Mouse (Mus musculus) lung, adult 2 months (tissue): ENCODE measurements around the gene Prdm1. TPM values are rescaled to one million over a fixed set of nuclear protein-coding genes. Genes with fewer than 3 reads are reported as not detected.

Experiments
- DNase-seq: peaks from one replicate; pipeline ENCODE4 v3.0.0; 2022
- H3K4me1 ChIP-seq: fragments of 200-500 bp; 2 replicates; pipeline ENCODE4 v1.6.1; 2011; ENCODE audit warnings: low read length; ENCODE audit not compliant: control insufficient read depth, insufficient read depth
- H3K4me3 ChIP-seq: fragments of 200-500 bp; replicated peaks from 2 replicates; pipeline ENCODE3; 2011; ENCODE audit warnings: low read depth, mild to moderate bottlenecking, control low read depth, low read length; ENCODE audit errors: extremely low read depth
- CTCF ChIP-seq: fragments of 200-500 bp; IDR thresholded peaks from 2 replicates; pipeline ENCODE4 v1.5.1; 2011; ENCODE audit warnings: mild to moderate bottlenecking, low read length, control low read depth; ENCODE audit not compliant: insufficient read depth
- POLR2A ChIP-seq: fragments of 200-500 bp; IDR thresholded peaks from 2 replicates; pipeline ENCODE4 v1.6.1; 2011; ENCODE audit warnings: low read depth, mild to moderate bottlenecking, control low read depth, low read length, borderline replicate concordance; ENCODE audit errors: extremely low read depth
- WGBS: fragments of 180-500 bp; shearing (Covaris S2); methylation state at CpG from one replicate; pipeline ENCODE4 v1.1.7; 2018; 5-methylcytosine and 5-hydroxymethylcytosine counted together
- polyA plus RNA-seq: library from polyadenylated mRNA; depleted of rRNA; stranded (reverse); fragments of >200 nt; gene quantifications from 2 replicates; pipeline ENCODE4 v1.2.3, GENCODE M21; 2012; rRNA removed

Gene Prdm1
- polyA plus RNA-seq = 4.9 and 7.9 TPM in 2 replicates

- Histone ChIP-seq H3K4me1 (peaks cover 2% of the 10 kb centered on the region), H3K4me3 (peak within 1 kb of the TSS; percentile 93)
- no peak for TF ChIP-seq CTCF
- TF ChIP-seq POLR2A = no peak
- 18% methylated on average over 25 of the region's 25 CpGs for WGBS
- peak; percentile 38 for DNase-seq
These were observed at the start of gene Prdm1 for GRCm38 (mm10) chr10:44528291-44529082. Gene Prdm1, minus strand, starts transcription at chr10:44528501.

GRCm38 (mm10) chr10:44565971-44566370 lies 37.7 kb upstream of the Prdm1 start:
- Histone ChIP-seq H3K4me1 (no peaks in the 10 kb centered on the region), H3K4me3 (no peak overlapping the region)
- WGBS = 66% methylated on average over 3 of the region's 3 CpGs
- TF ChIP-seq CTCF (no peak), POLR2A (no peak)
- DNase-seq = no peak

GRCm38 (mm10) chr10:44565109-44565508 lies 36.8 kb upstream of the Prdm1 start:
- no peak for TF ChIP-seq CTCF
- TF ChIP-seq POLR2A = no peak
- Histone ChIP-seq H3K4me3 (no peak overlapping the region), H3K4me1 (no peaks in the 10 kb centered on the region)
- WGBS = 76% methylated on average over 2 of the region's 2 CpGs
- DNase-seq = no peak

GRCm38 (mm10) chr10:44556845-44557244 lies 28.5 kb upstream of the Prdm1 start:
- Histone ChIP-seq H3K4me3 (no peak overlapping the region), H3K4me1 (no peaks in the 10 kb centered on the region)
- TF ChIP-seq CTCF (no peak), POLR2A (no peak)
- DNase-seq = no peak
- WGBS = 91% methylated on average over 4 of the region's 4 CpGs

- Histone ChIP-seq H3K4me3 (no peak overlapping the region), H3K4me1 (no peaks in the 10 kb centered on the region)
- WGBS = 36% methylated on average over 2 of the region's 2 CpGs
- TF ChIP-seq CTCF (no peak), POLR2A (no peak)
- DNase-seq = no peak
These were observed 27.0 kb upstream of the Prdm1 start for GRCm38 (mm10) chr10:44555317-44555716.

GRCm38 (mm10) chr10:44553648-44554047 lies 25.3 kb upstream of the Prdm1 start:
- no peak for TF ChIP-seq CTCF
- no peak for TF ChIP-seq POLR2A
- DNase-seq = no peak
- Histone ChIP-seq H3K4me1 (no peaks in the 10 kb centered on the region), H3K4me3 (no peak overlapping the region)
- WGBS = 85% methylated on average over 1 of the region's 1 CpGs

- Histone ChIP-seq H3K4me3 (no peak overlapping the region), H3K4me1 (no peaks in the 10 kb centered on the region)
- TF ChIP-seq CTCF (no peak), POLR2A (no peak)
- WGBS = 35% methylated on average over 14 of the region's 14 CpGs
- DNase-seq = no peak
These were observed 10.8 kb upstream of the Prdm1 start for GRCm38 (mm10) chr10:44539033-44539578.

- TF ChIP-seq POLR2A = no peak
- TF ChIP-seq CTCF = no peak
- no peak for DNase-seq
- Histone ChIP-seq H3K4me1 (no peaks in the 10 kb centered on the region), H3K4me3 (no peak overlapping the region)
- 83% methylated on average over 6 of the region's 6 CpGs for WGBS
These were observed 9.8 kb upstream of the Prdm1 start for GRCm38 (mm10) chr10:44538137-44538536.

- DNase-seq = no peak
- TF ChIP-seq POLR2A (no peak), CTCF (no peak)
- peak overlapping the region; percentile 93 for H3K4me3 ChIP-seq
- peaks cover 2% of the 10 kb centered on the region for H3K4me1 ChIP-seq
- WGBS = 12% methylated on average over 5 of the region's 5 CpGs
These were observed 1.7 kb upstream of the Prdm1 start for GRCm38 (mm10) chr10:44530067-44530360.

- DNase-seq = peak; percentile 81
- H3K4me3 ChIP-seq = peak overlapping the region; percentile 93
- peaks cover 2% of the 10 kb centered on the region for H3K4me1 ChIP-seq
- TF ChIP-seq CTCF (no peak), POLR2A (peak; percentile 72; the same call in 1 of the 2 replicates)
- under 1% methylated on average over 42 of the region's 42 CpGs for WGBS
These were observed 1.1 kb upstream of the Prdm1 start for GRCm38 (mm10) chr10:44529218-44530066.

- peaks cover 2% of the 10 kb centered on the region for H3K4me1 ChIP-seq
- 5% methylated on average over 16 of the region's 16 CpGs for WGBS
- peak; percentile 44 for DNase-seq
- H3K4me3 ChIP-seq = peak overlapping the region; percentile 62
- TF ChIP-seq POLR2A (no peak), CTCF (no peak)
These were observed 650 bp downstream of the Prdm1 start for GRCm38 (mm10) chr10:44527651-44528050.
